Mouse (Mus musculus): ENCODE measurements around the gene Gm20388.
"Not testable (repeated sequence)": the region's sequence is repeated elsewhere in the genome, so short reads cannot be mapped to it uniquely, and the experiment has no call there.

The Gm20388 gene

GRCm38 (mm10) chr8:123037487-123037886 lies 3126.8 kb downstream of the Gm20388 start:
- no peak for DNase-seq (ENCODE audit: low read depth, low spot score)

- DNase-seq (ENCODE audit: low read depth, low spot score) = no peak
Observed at GRCm38 (mm10) chr8:123038351-123038750, 3127.7 kb downstream of the Gm20388 start.

- DNase-seq (ENCODE audit: low read depth, low spot score) = no peak
Observed at GRCm38 (mm10) chr8:123039376-123040109, 3128.9 kb downstream of the Gm20388 start.

- DNase-seq (ENCODE audit: low read depth, low spot score) = no peak
Observed at GRCm38 (mm10) chr8:123040110-123040650, 3129.5 kb downstream of the Gm20388 start.

GRCm38 (mm10) chr8:123041008-123041773 lies 3130.6 kb downstream of the Gm20388 start:
- DNase-seq (ENCODE audit: low read depth, low spot score) = no peak

- no peak for DNase-seq (ENCODE audit: low read depth, low spot score)
Observed at GRCm38 (mm10) chr8:123041774-123042105, 3131.1 kb downstream of the Gm20388 start.

GRCm38 (mm10) chr8:123042158-123042973 lies 3131.7 kb downstream of the Gm20388 start, which contains the start of gene Ankrd11:
Gene Ankrd11 (minus strand): TSS chr8:123042277.
- DNase-seq (ENCODE audit: low read depth, low spot score) = peak; percentile 98

GRCm38 (mm10) chr8:123042974-123043625 lies 3132.5 kb downstream of the Gm20388 start:
- no peak for DNase-seq (ENCODE audit: low read depth, low spot score)

GRCm38 (mm10) chr8:123043941-123044340 lies 3133.3 kb downstream of the Gm20388 start:
- no peak for DNase-seq (ENCODE audit: low read depth, low spot score)

- not testable (repeated sequence) for DNase-seq (ENCODE audit: low read depth, low spot score)
Observed at GRCm38 (mm10) chr8:123044743-123045425, 3134.2 kb downstream of the Gm20388 start.

- DNase-seq (ENCODE audit: low read depth, low spot score) = no peak
Observed at GRCm38 (mm10) chr8:123046706-123047105, 3136.1 kb downstream of the Gm20388 start.

- DNase-seq (ENCODE audit: low read depth, low spot score) = no peak
Observed at GRCm38 (mm10) chr8:123047827-123048226, 3137.2 kb downstream of the Gm20388 start.

- DNase-seq (ENCODE audit: low read depth, low spot score) = no peak
Observed at GRCm38 (mm10) chr8:123048402-123048801, 3137.8 kb downstream of the Gm20388 start.

GRCm38 (mm10) chr8:123051458-123051857 lies 3140.8 kb downstream of the Gm20388 start:
- DNase-seq (ENCODE audit: low read depth, low spot score) = no peak

- no peak for DNase-seq (ENCODE audit: low read depth, low spot score)
Observed at GRCm38 (mm10) chr8:123062721-123063120, 3152.1 kb downstream of the Gm20388 start, which contains the start of gene Spg7. Gene Spg7 (plus strand): TSS chr8:123062942.

GRCm38 (mm10) chr8:123064072-123064471 lies 3153.4 kb downstream of the Gm20388 start:
- no peak for DNase-seq (ENCODE audit: low read depth, low spot score)

GRCm38 (mm10) chr8:123064809-123065213 lies 3154.2 kb downstream of the Gm20388 start:
- no peak for DNase-seq (ENCODE audit: low read depth, low spot score)

GRCm38 (mm10) chr8:123065214-123066100 lies 3154.8 kb downstream of the Gm20388 start:
- peak; percentile 95 for DNase-seq (ENCODE audit: low read depth, low spot score)

GRCm38 (mm10) chr8:123066101-123066683 lies 3155.6 kb downstream of the Gm20388 start:
- no peak for DNase-seq (ENCODE audit: low read depth, low spot score)

Measured in c-Kit-negative CD71-positive TER-119-positive erythroid progenitor cells, embryonic 14.5 days (primary cell).